Mouse (Mus musculus) liver, embryonic 14.5 days (tissue): ENCODE measurements at regions not wholly inside any gene's neighbourhood (a gene's known extent, or its start where the extent isn't known, plus 50 kb on each side); places are given as distances from the start of the nearest gene placed in this dataset.

Source experiments
- ATAC-seq: fragments of 200-750 bp; cut with Nextera tagmentation; 2 replicates; pipeline ENCODE4 v1.8.0; 2017; ENCODE audit warnings: moderate number of reproducible peaks, mild to moderate bottlenecking, moderate library complexity; ENCODE audit not compliant: insufficient read depth
- DNase-seq, 3 experiments: peaks; one replicate each; pipeline ENCODE4 v3.0.0-alpha.2; 2012 to 2013; ENCODE audit warnings: low read depth in 3 of 3, low spot score in 3 of 3
- H3K27ac ChIP-seq: fragments of 300-500 bp; sonication (generic); 2 replicates; pipeline ENCODE4 v1.5.1; 2014; ENCODE audit warnings: moderate library complexity, mild to moderate bottlenecking, control low read depth, inconsistent platforms
- H3K27me3 ChIP-seq: fragments of 300-500 bp; sonication (generic); 2 replicates; pipeline ENCODE4 v1.6.1; 2014; ENCODE audit warnings: mild to moderate bottlenecking, low read length, moderate library complexity; ENCODE audit not compliant: control insufficient read depth, insufficient read depth
- H3K36me3 ChIP-seq: fragments of 300-500 bp; sonication (generic); replicated peaks from 2 replicates; pipeline ENCODE4 v1.6.1; 2014; ENCODE audit warnings: low read depth; ENCODE audit not compliant: control insufficient read depth, insufficient read depth
- H3K4me1 ChIP-seq, 2 experiments: fragments of 200-500 bp in 1 of 2; fragments of 300-500 bp in 1 of 2; sonication (generic) in 1 of 2; replicated peaks; 2 replicates each; pipeline ENCODE4 v1.6.1; 2012 to 2014; ENCODE audit warnings: antibody characterized with exemption in 1 of 2, inconsistent platforms in 1 of 2, low read length in 1 of 2; ENCODE audit not compliant: control insufficient read depth in 2 of 2, insufficient read depth in 2 of 2
- H3K4me2 ChIP-seq: fragments of 300-500 bp; sonication (generic); 2 replicates; pipeline ENCODE4 v1.6.1; 2014; ENCODE audit warnings: low read depth, mild to moderate bottlenecking, control low read depth, moderate library complexity
- H3K4me3 ChIP-seq, 2 experiments: fragments of 200-500 bp in 1 of 2; fragments of 300-500 bp in 1 of 2; sonication (generic) in 1 of 2; 2 replicates each; pipeline ENCODE4 v1.5.1; 2012 to 2014; ENCODE audit warnings: low read depth in 2 of 2, low read length in 2 of 2, mild to moderate bottlenecking in 2 of 2, control low read depth in 1 of 2, inconsistent platforms in 1 of 2, moderate library complexity in 1 of 2; ENCODE audit not compliant: insufficient read depth in 1 of 2
- H3K9ac ChIP-seq: fragments of 300-500 bp; sonication (generic); replicated peaks from 2 replicates; pipeline ENCODE4 v1.6.1; 2014; ENCODE audit warnings: mild to moderate bottlenecking, control low read depth, moderate library complexity
- H3K9me3 ChIP-seq: fragments of 300-500 bp; sonication (generic); 2 replicates; pipeline ENCODE4 v1.6.1; 2016; ENCODE audit warnings: low read length, mixed read lengths; ENCODE audit not compliant: control insufficient read depth
- CTCF ChIP-seq: IDR thresholded peaks from 2 replicates; pipeline ENCODE4 v1.5.1; 2016; ENCODE audit warnings: antibody characterized with exemption, low read depth, control low read depth
- EP300 ChIP-seq: IDR thresholded peaks from 2 replicates; pipeline ENCODE4 v1.6.1; 2016; ENCODE audit warnings: antibody characterized with exemption, low read depth
- WGBS: fragments of 180-500 bp; shearing (Covaris S2); extraction: QIAGEN DNeasy Blood & Tissue Kit; methylation state at CpG from one replicate; pipeline ENCODE4 v1.1.7; 2014; ENCODE audit not compliant: insufficient replicate concordance; 5-methylcytosine and 5-hydroxymethylcytosine counted together

DNA sequence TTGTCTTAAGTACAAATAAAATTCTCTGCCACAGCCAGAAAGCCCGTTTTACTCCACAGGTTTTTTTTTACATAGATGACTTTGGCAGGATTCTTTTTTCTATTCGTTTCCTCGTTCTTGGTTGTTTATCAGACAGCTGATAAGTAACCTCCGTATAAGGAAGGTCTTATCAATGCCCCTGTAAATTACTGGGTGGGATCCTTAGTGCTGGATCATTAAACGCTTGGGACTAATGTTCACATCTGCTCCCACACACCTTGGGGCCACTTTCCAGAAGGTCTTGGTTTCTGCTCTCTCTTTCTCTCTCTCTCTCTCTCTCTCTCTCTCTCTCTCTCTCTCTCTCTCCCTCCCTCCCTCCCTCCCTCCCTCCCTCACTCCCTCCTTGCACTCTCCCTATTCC, 134.6 kb downstream of the Gsdmc2 start:
- Histone ChIP-seq H3K4me1 (peaks cover 22 to 28% of the 10 kb centered on the region in 2 experiments), H3K9ac (no peak overlapping the region), H3K4me2 (peak overlapping the region; percentile 51), H3K27ac (peak overlapping the region; percentile 70), H3K4me3 (no peak overlapping the region), H3K36me3 (no peaks in the 10 kb centered on the region), H3K27me3 (no peaks in the 10 kb centered on the region), H3K9me3 (no peaks in the 10 kb centered on the region)
- 0 out of 2 replicates have a peak, but pooled peaks have one; percentile 36 for ATAC-seq
- DNase-seq, result no peak
- WGBS, result 8% methylated on average over 5 of the region's 5 CpGs
- TF ChIP-seq CTCF (no peak), EP300 (peak; percentile 39)

GRCm38 (mm10) chr15:63709270-63709933, 135.6 kb downstream of the Gsdmc2 start:
- peak; percentile 95 for ATAC-seq

DNA sequence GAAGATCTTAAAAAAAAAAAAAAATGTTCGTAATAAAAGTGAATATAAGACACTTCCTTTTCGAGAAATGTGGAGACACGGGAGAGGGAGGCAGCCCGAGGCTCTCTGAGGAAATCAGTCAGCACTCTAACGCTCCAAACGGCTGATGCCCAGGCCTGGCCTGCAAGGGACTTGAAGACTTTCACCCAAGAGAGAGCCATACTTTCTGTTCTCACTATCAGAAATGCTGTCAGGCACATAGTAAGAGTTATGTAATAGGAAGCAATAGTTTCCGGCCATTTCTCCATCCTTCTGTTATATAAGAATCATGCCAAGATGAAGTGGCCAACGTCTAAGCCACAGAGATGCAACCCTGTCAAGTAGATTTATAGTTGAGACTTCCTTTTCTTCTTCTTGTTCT, 140.3 kb downstream of the Gsdmc2 start:
- no peak overlapping the region for H3K4me2 ChIP-seq
- no peak for DNase-seq
- H3K4me1 ChIP-seq, result peaks cover 22 to 24% of the 10 kb centered on the region in 2 experiments
- H3K9me3 ChIP-seq, result no peaks in the 10 kb centered on the region
- H3K27me3 ChIP-seq, result no peaks in the 10 kb centered on the region
- TF ChIP-seq EP300, result 0 out of 2 replicates have a peak, but pooled peaks have one; percentile 18
- TF ChIP-seq CTCF, result no peak
- H3K9ac ChIP-seq, result no peak overlapping the region
- no peak overlapping the region for H3K27ac ChIP-seq
- WGBS, result 33% methylated on average over 8 of the region's 8 CpGs
- no peak overlapping the region for H3K4me3 ChIP-seq
- no peak for ATAC-seq
- no peaks in the 10 kb centered on the region for H3K36me3 ChIP-seq

More at GRCm38 (mm10) chr15:63709270-63709933, 135.6 kb downstream of the Gsdmc2 start:
- Histone ChIP-seq H3K4me3 (no peak overlapping the region), H3K9ac (no peak overlapping the region), H3K4me2 (peak overlapping the region; percentile 43), H3K27ac (peak overlapping the region; percentile 69), H3K27me3 (no peaks in the 10 kb centered on the region), H3K36me3 (no peaks in the 10 kb centered on the region), H3K9me3 (no peaks in the 10 kb centered on the region), H3K4me1 (peaks cover 22 to 28% of the 10 kb centered on the region in 2 experiments)
- peak; percentile 42 to 50 (median 49) for DNase-seq
- TF ChIP-seq EP300 (peak; percentile 90), CTCF (no peak)
- 18% methylated on average over 4 of the region's 4 CpGs for WGBS

- WGBS, result 84% methylated on average over 10 of the region's 10 CpGs
- DNase-seq (no peak), ATAC-seq (no peak)
- TF ChIP-seq CTCF, result peak; percentile 46
- TF ChIP-seq EP300, result no peak
- Histone ChIP-seq H3K4me2 (no peak overlapping the region), H3K4me3 (no peak overlapping the region), H3K27me3 (no peaks in the 10 kb centered on the region), H3K36me3 (no peaks in the 10 kb centered on the region), H3K9me3 (no peaks in the 10 kb centered on the region), H3K4me1 (peaks cover 0 to 5% of the 10 kb centered on the region in 2 experiments; a peak in 2 of 4 replicates), H3K27ac (no peak overlapping the region), H3K9ac (no peak overlapping the region)
Measured at GRCm38 (mm10) chr15:63697831-63698230, 147.1 kb downstream of the Gsdmc2 start.

- no peak for TF ChIP-seq EP300
- TF ChIP-seq CTCF, result no peak
- no peak overlapping the region for H3K4me2 ChIP-seq
- 64% methylated on average over 3 of the region's 3 CpGs for WGBS
Measured at GRCm38 (mm10) chr15:63694150-63694549, 150.8 kb downstream of the Gsdmc2 start.

More at GRCm38 (mm10) chr15:63694150-63694549, 150.8 kb downstream of the Gsdmc2 start:
- Histone ChIP-seq H3K27ac (no peak overlapping the region), H3K4me1 (peaks cover 0 to 9% of the 10 kb centered on the region in 2 experiments; a peak in 2 of 4 replicates), H3K9ac (no peak overlapping the region), H3K4me3 (no peak overlapping the region), H3K27me3 (no peaks in the 10 kb centered on the region), H3K9me3 (no peaks in the 10 kb centered on the region), H3K36me3 (no peaks in the 10 kb centered on the region)
- DNase-seq, result no peak
- no peak for ATAC-seq
